Mouse (Mus musculus): ENCODE results near the gene Ltbp4.

Ltbp4 gene

GRCm38 (mm10) chr7:27337175-27337853 lies at the start of gene Ltbp4:
TSS of gene Ltbp4 (minus strand) at chr7:27337692.
- peak; percentile 48 for DNase-seq (ENCODE audit: low read depth)

GRCm38 (mm10) chr7:27384731-27385130 lies 47.2 kb upstream of the Ltbp4 start:
- peak; percentile 77 for DNase-seq (ENCODE audit: low read depth)

- no peak for DNase-seq (ENCODE audit: low read depth)
Observed at GRCm38 (mm10) chr7:27384134-27384533, 46.6 kb upstream of the Ltbp4 start.

GRCm38 (mm10) chr7:27383233-27383632 lies 45.7 kb upstream of the Ltbp4 start:
- no peak for DNase-seq (ENCODE audit: low read depth)

GRCm38 (mm10) chr7:27381560-27381959 lies 44.1 kb upstream of the Ltbp4 start:
- no peak for DNase-seq (ENCODE audit: low read depth)

GRCm38 (mm10) chr7:27381009-27381408 lies 43.5 kb upstream of the Ltbp4 start:
- no peak for DNase-seq (ENCODE audit: low read depth)

- no peak for DNase-seq (ENCODE audit: low read depth)
Observed at GRCm38 (mm10) chr7:27379836-27380235, 42.3 kb upstream of the Ltbp4 start.

- DNase-seq (ENCODE audit: low read depth): peak; percentile 28
Observed at GRCm38 (mm10) chr7:27378431-27378830, 40.9 kb upstream of the Ltbp4 start.

GRCm38 (mm10) chr7:27375274-27375673 lies 37.8 kb upstream of the Ltbp4 start:
- no peak for DNase-seq (ENCODE audit: low read depth)

- DNase-seq (ENCODE audit: low read depth): no peak
Observed at GRCm38 (mm10) chr7:27371715-27372462, 34.4 kb upstream of the Ltbp4 start.

- no peak for DNase-seq (ENCODE audit: low read depth)
Observed at GRCm38 (mm10) chr7:27369111-27369510, 31.6 kb upstream of the Ltbp4 start.

- DNase-seq (ENCODE audit: low read depth): no peak
Observed at GRCm38 (mm10) chr7:27367976-27368375, 30.5 kb upstream of the Ltbp4 start.

- no peak for DNase-seq (ENCODE audit: low read depth)
Observed at GRCm38 (mm10) chr7:27366082-27366844, 28.8 kb upstream of the Ltbp4 start.

GRCm38 (mm10) chr7:27364379-27364778 lies 26.9 kb upstream of the Ltbp4 start:
- no peak for DNase-seq (ENCODE audit: low read depth)

GRCm38 (mm10) chr7:27361283-27361946 lies 23.9 kb upstream of the Ltbp4 start:
- peak; percentile 97 for DNase-seq (ENCODE audit: low read depth)

- DNase-seq (ENCODE audit: low read depth): no peak
Observed at GRCm38 (mm10) chr7:27360749-27361148, 23.3 kb upstream of the Ltbp4 start.

- peak; percentile 10 for DNase-seq (ENCODE audit: low read depth)
Observed at GRCm38 (mm10) chr7:27359706-27360358, 22.3 kb upstream of the Ltbp4 start.

GRCm38 (mm10) chr7:27359162-27359561 lies 21.7 kb upstream of the Ltbp4 start:
- DNase-seq (ENCODE audit: low read depth): no peak

- peak; percentile 56 for DNase-seq (ENCODE audit: low read depth)
Observed at GRCm38 (mm10) chr7:27357595-27357978, 20.1 kb upstream of the Ltbp4 start.

GRCm38 (mm10) chr7:27356861-27357594 lies 19.5 kb upstream of the Ltbp4 start, which contains the start of gene Gm20479:
TSS of gene Gm20479 (minus strand) at chr7:27357419.
- no peak for DNase-seq (ENCODE audit: low read depth)

- DNase-seq (ENCODE audit: low read depth): no peak
Observed at GRCm38 (mm10) chr7:27356248-27356647, 18.8 kb upstream of the Ltbp4 start.

Measured in naive thymus-derived CD4-positive, alpha-beta T cell, adult 2 months (primary cell).